Mouse (Mus musculus) embryonic facial prominence, embryonic 14.5 days (tissue): Measurements from ENCODE around the gene Mesp2. TPM values are rescaled to one million over a fixed set of nuclear protein-coding genes. Genes with fewer than 3 reads are reported as not detected.
A peak's percentile ranks its signal among the peaks of the same experiment; 100 is the strongest.

Source experiments
- ATAC-seq: fragments of 200-750 bp; cut with Nextera tagmentation; 2 replicates; pipeline ENCODE4 v1.8.0; 2017; ENCODE audit warnings: low read depth, moderate number of reproducible peaks, moderate TSS enrichment
- DNase-seq: peaks from one replicate; pipeline ENCODE4 v3.0.0-alpha.2; 2015; ENCODE audit warnings: low spot score
- H3K27ac ChIP-seq: fragments of 300-500 bp; sonication (generic); replicated peaks from 2 replicates; pipeline ENCODE4 v1.5.1; 2014; ENCODE audit warnings: low read depth, mild to moderate bottlenecking, low read length, moderate library complexity
- H3K27me3 ChIP-seq: fragments of 300-500 bp; sonication (generic); replicated peaks from 2 replicates; pipeline ENCODE4 v1.6.1; 2014; ENCODE audit warnings: low read length; ENCODE audit not compliant: control insufficient read depth, insufficient read depth
- H3K36me3 ChIP-seq: fragments of 300-500 bp; sonication (generic); 2 replicates; pipeline ENCODE4 v1.6.1; 2014; ENCODE audit warnings: low read length, mixed read lengths; ENCODE audit not compliant: control insufficient read depth, insufficient read depth
- H3K4me1 ChIP-seq: fragments of 300-500 bp; sonication (generic); 2 replicates; pipeline ENCODE4 v1.6.1; 2014; ENCODE audit warnings: antibody characterized with exemption, low read length; ENCODE audit not compliant: control insufficient read depth, insufficient read depth
- H3K4me2 ChIP-seq: fragments of 300-500 bp; sonication (generic); 2 replicates; pipeline ENCODE4 v1.6.1; 2014; ENCODE audit warnings: low read depth, mild to moderate bottlenecking, low read length, moderate library complexity, mixed read lengths
- H3K4me3 ChIP-seq: fragments of 300-500 bp; sonication (generic); 2 replicates; pipeline ENCODE4 v1.5.1; 2014; ENCODE audit warnings: low read depth, mild to moderate bottlenecking, low read length
- H3K9ac ChIP-seq: fragments of 300-500 bp; sonication (generic); 2 replicates; pipeline ENCODE4 v1.6.1; 2014; ENCODE audit warnings: low read depth, mild to moderate bottlenecking, low read length, moderate library complexity, mixed read lengths
- H3K9me3 ChIP-seq: fragments of 300-500 bp; sonication (generic); 2 replicates; pipeline ENCODE4 v1.6.1; 2016; ENCODE audit warnings: low read length; ENCODE audit not compliant: control insufficient read depth
- WGBS: fragments of 180-500 bp; shearing (Covaris S2); extraction: QIAGEN DNeasy Blood & Tissue Kit; methylation state at CpG from one replicate; pipeline ENCODE4 v1.1.7; 2014; 5-methylcytosine and 5-hydroxymethylcytosine counted together
- polyA plus RNA-seq: library from polyadenylated mRNA; unstranded; fragments of >200 nt; fragmentation: Nextera tagmentation; extraction: Ambion mirVana; gene quantifications from 2 replicates; pipeline ENCODE4 v1.2.1, GENCODE M21; 2014

The Mesp2 gene
- polyA plus RNA-seq, 1 experiment from 2014 or later: 0.72 TPM

DNA sequence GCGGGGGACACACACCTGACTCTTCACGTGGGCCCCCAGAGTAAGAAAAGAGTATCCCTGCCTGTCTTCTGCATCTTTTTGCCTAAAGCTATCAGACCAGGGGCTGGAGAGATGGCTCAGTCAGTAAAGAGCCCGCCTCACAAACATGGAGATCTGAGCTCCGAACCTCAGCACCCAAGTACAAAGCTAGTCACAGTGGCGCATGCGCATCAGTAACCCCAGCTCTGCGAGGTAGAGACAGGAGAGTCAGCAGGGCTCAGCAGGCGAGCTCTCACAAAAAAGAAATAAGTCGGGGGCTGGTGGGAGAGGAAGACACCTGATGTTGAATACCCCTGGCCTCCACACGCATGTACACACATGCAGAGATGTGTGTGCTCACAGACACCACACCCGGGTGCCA is 9.5 kb downstream of the Mesp2 start:
- ATAC-seq: no peak
- H3K9ac ChIP-seq: no peak overlapping the region
- H3K4me3 ChIP-seq: no peak overlapping the region
- H3K9me3 ChIP-seq: peaks cover 7% of the 10 kb centered on the region; the same call in 1 of the 2 replicates
- H3K4me2 ChIP-seq: no peak overlapping the region
- H3K27ac ChIP-seq: no peak overlapping the region
- peaks cover 9% of the 10 kb centered on the region; the same call in 1 of the 2 replicates for H3K36me3 ChIP-seq
- 50% methylated on average over 11 of the region's 11 CpGs for WGBS
- no peaks in the 10 kb centered on the region for H3K27me3 ChIP-seq
- no peak for DNase-seq
- H3K4me1 ChIP-seq: peaks cover 4% of the 10 kb centered on the region; the same call in 1 of the 2 replicates

DNA sequence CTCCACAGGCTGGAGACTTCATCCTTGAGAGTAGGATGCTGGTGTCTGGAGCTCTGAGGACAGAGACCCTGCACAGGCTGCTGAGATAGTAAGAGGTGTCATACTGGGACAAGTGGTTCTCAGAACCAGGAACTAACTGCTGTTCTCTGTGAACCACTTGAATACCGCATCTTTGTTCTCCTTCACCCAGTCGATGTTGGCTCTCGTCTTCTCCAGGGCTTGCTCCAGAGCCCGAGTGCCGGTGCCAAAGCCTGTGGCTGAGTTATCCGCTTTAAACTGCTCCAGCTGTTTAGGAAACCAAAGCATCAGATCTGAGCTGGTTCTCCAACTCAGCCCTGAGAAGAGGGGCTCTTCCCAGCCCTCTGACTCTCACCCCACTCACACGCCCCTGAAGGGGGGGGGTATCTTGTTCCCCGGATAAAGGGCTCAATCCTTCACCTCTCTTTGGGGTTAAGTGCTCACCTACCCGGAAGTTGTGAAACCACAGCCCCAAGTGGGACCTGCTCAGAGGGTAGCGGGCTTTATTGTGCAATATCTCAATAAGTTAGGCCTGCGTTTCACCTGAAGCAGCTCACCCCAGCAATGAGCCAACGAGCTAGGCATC is 11.7 kb downstream of the Mesp2 start:
- H3K36me3 ChIP-seq: peaks cover 29% of the 10 kb centered on the region; the same call in 1 of the 2 replicates
- H3K4me3 ChIP-seq: no peak overlapping the region
- no peak overlapping the region for H3K9ac ChIP-seq
- 0 out of 2 replicates have a peak overlapping the region, but pooled peaks have one; percentile 10 for H3K27ac ChIP-seq
- peaks cover 8% of the 10 kb centered on the region; the same call in 1 of the 2 replicates for H3K9me3 ChIP-seq
- H3K4me1 ChIP-seq: peaks cover 3% of the 10 kb centered on the region; the same call in 1 of the 2 replicates
- no peak overlapping the region for H3K4me2 ChIP-seq
- 64% methylated on average over 11 of the region's 12 CpGs for WGBS
- DNase-seq: peak; percentile 40
- no peaks in the 10 kb centered on the region for H3K27me3 ChIP-seq
- no peak for ATAC-seq

DNA sequence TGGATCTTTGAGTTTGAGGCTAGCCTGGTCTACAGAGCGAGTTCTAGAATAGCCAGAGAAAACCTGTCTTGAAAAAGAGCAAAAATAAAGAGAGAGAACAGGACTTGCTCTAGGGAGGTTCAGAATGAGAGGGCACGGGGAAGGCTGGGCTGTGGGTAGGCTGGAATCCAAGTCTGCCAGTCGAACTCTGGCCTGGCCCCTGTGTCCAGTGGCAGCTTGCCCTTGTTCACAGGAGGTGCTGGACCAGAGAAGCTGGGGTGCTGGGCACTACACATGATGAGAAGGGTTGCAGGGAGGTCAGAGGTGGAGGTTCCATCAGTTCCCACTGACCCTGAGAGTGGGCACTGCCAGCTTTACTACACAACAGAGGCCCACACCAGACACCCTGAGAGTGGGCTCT is 17.8 kb downstream of the Mesp2 start:
- Histone ChIP-seq H3K9me3 (peaks cover 8% of the 10 kb centered on the region; the same call in 1 of the 2 replicates), H3K9ac (no peak overlapping the region), H3K4me1 (no peaks in the 10 kb centered on the region; the same call in 1 of the 2 replicates), H3K27ac (no peak overlapping the region), H3K27me3 (no peaks in the 10 kb centered on the region), H3K36me3 (peaks cover 33% of the 10 kb centered on the region; the same call in 1 of the 2 replicates), H3K4me2 (no peak overlapping the region), H3K4me3 (no peak overlapping the region)
- DNase-seq (no peak), ATAC-seq (no peak)
- WGBS: 82% methylated on average over 2 of the region's 3 CpGs

DNA sequence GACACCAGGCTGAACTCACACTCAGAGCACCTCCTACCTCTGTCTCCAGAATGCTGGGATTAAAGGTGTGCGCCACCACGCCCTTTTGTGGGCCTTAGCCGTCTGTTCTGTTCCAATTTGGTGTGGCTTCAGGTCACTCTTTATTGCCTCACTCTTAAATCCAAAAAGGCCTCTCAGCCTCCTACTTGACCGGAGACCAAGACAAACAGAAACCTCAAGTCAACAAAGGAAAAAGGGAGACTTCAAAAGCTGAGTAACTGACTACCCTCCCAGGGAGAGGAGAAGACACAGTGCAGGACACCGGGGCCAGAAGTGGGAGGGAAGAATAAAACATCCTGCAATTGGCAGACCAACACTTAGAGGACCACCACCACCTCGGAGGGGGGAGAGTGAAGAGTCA is 20.6 kb downstream of the Mesp2 start:
- DNase-seq (peak; percentile 30), ATAC-seq (0 out of 2 replicates have a peak, but pooled peaks have one; percentile 18)
- Histone ChIP-seq H3K27me3 (no peaks in the 10 kb centered on the region), H3K4me3 (no peak overlapping the region), H3K9me3 (no peaks in the 10 kb centered on the region), H3K4me2 (no peak overlapping the region), H3K36me3 (0 out of 2 replicates have a peak, but pooled peaks cover 22% of the 10 kb centered on the region), H3K4me1 (no peaks in the 10 kb centered on the region; the same call in 1 of the 2 replicates), H3K27ac (peak overlapping the region; percentile 72; the same call in 1 of the 2 replicates), H3K9ac (no peak overlapping the region)
- WGBS: 70% methylated on average over 6 of the region's 6 CpGs

DNA sequence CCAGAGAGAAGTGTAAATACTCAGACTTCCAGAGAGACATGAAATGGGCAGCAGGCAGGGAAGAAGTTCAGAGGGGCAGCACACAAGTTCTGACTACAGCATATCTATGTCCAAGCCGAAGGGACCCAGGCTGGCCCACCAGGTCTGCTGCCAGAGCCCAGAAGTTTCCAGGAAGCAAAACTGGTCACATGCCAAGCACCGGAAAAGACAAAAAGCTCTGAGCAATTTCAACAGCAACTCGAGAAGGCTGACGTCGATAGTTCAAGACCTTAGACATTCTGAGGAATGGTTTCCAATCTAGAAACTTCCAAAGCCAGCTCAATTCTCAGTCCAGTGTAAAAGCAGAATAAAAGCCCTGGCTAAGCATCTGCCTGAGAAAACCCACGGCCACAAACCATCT is 21.1 kb downstream of the Mesp2 start:
- no peak overlapping the region for H3K9ac ChIP-seq
- H3K4me2 ChIP-seq: no peak overlapping the region
- H3K4me1 ChIP-seq: no peaks in the 10 kb centered on the region; the same call in 1 of the 2 replicates
- ATAC-seq: no peak
- peak; percentile 63 for DNase-seq
- H3K27me3 ChIP-seq: no peaks in the 10 kb centered on the region
- WGBS: 65% methylated on average over 6 of the region's 6 CpGs
- H3K27ac ChIP-seq: peak overlapping the region; percentile 72
- no peak overlapping the region for H3K4me3 ChIP-seq
- H3K9me3 ChIP-seq: no peaks in the 10 kb centered on the region
- 0 out of 2 replicates have a peak, but pooled peaks cover 20% of the 10 kb centered on the region for H3K36me3 ChIP-seq

DNA sequence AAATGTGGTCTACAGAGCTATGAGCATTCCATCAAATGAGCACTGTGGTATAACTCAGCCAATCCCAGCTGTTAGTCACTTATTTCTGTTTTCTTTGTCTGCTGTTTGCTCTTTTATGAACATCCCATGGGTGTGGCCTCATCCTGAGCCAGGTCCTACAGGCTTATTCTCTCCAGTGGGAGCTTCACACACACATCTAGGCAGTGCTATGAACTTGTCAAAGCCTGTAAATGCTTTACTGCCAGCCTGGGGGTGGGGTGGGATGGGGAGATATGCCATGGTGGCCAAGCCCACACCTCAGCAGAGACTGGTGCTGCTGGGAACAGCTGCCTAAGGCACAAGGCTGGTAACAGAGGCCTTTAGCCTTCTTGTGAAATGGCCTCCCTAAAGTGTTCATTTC is 22.5 kb downstream of the Mesp2 start:
- DNase-seq: no peak
- Histone ChIP-seq H3K4me2 (no peak overlapping the region), H3K9ac (no peak overlapping the region), H3K27ac (no peak overlapping the region), H3K36me3 (0 out of 2 replicates have a peak, but pooled peaks cover 15% of the 10 kb centered on the region), H3K9me3 (no peaks in the 10 kb centered on the region), H3K4me1 (no peaks in the 10 kb centered on the region; the same call in 1 of the 2 replicates), H3K27me3 (no peaks in the 10 kb centered on the region), H3K4me3 (no peak overlapping the region)
- ATAC-seq: 0 out of 2 replicates have a peak, but pooled peaks have one; percentile 6

DNA sequence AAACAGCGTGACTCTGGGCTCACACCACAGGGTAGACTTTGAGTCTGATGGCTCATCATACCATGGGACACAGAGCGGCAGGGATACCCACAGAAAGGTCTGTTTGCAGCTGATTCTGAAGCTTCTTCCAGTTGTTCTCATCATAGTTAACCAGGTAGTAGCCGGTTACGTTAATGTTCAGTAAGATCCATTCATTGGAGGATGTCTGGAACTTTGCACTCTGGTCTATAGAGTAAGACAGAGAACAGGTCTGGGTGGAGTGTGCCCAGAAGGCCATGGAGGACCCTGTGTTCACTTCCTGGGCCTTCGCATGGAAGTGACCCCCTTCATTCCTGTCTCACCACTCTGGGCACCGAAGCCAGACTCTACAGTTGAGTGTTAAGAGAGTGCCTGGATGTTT is 24.7 kb downstream of the Mesp2 start:
- Histone ChIP-seq H3K9ac (no peak overlapping the region), H3K36me3 (0 out of 2 replicates have a peak, but pooled peaks cover 17% of the 10 kb centered on the region), H3K4me1 (no peaks in the 10 kb centered on the region; the same call in 1 of the 2 replicates), H3K27ac (no peak overlapping the region), H3K9me3 (no peaks in the 10 kb centered on the region), H3K27me3 (no peaks in the 10 kb centered on the region), H3K4me2 (no peak overlapping the region), H3K4me3 (no peak overlapping the region)
- 98% methylated on average over 6 of the region's 6 CpGs for WGBS
- ATAC-seq: no peak
- DNase-seq: no peak

DNA sequence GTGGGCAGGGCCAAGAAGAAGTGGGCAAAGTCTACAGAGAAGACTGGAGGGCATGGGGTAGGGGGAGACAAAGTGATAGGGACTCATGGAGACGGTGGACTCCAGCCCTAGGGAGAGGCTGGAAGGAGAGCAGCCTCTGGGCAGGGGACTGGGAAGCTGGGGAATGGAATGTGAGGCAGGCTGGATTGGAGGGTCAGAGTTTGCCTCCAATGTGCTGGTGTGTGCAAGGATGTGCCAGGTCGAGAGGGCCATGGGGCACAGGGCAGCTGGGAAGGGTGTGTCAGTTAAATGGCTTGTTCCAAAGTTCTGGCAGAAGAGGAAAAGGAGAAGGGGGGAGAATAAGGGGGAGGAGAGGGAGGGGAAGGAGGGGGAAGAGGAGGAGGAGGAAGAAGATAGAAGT is 26.7 kb downstream of the Mesp2 start:
- DNase-seq: no peak

More for the DNA sequence above, 26.7 kb downstream of the Mesp2 start:
- WGBS: 58% methylated on average over 2 of the region's 2 CpGs
- Histone ChIP-seq H3K4me2 (no peak overlapping the region), H3K4me1 (no peaks in the 10 kb centered on the region; the same call in 1 of the 2 replicates), H3K4me3 (no peak overlapping the region), H3K36me3 (0 out of 2 replicates have a peak, but pooled peaks cover 30% of the 10 kb centered on the region), H3K27me3 (no peaks in the 10 kb centered on the region), H3K27ac (no peak overlapping the region), H3K9me3 (no peaks in the 10 kb centered on the region), H3K9ac (no peak overlapping the region)
- ATAC-seq: no peak
